Mouse (Mus musculus): ENCODE results near the gene Agbl5. TPM values are rescaled to one million over a fixed set of nuclear protein-coding genes. Genes with fewer than 3 reads are reported as not detected.

The Agbl5 gene
- total RNA-seq, 4 experiments from 2014 or later = 2.7 to 5.6 (median 3.2) TPM

GRCm38 (mm10) chr5:30950922-30951321, 62.4 kb downstream of the Agbl5 start:
- DNase-seq (ENCODE audit: low spot score in 2 of 2) = no peak

GRCm38 (mm10) chr5:30951706-30952105, 63.2 kb downstream of the Agbl5 start:
- DNase-seq (ENCODE audit: low spot score in 2 of 2) = no peak

- no peak for DNase-seq (ENCODE audit: low spot score in 2 of 2)
Measured at GRCm38 (mm10) chr5:30952551-30952950, 64.1 kb downstream of the Agbl5 start.

- DNase-seq (ENCODE audit: low spot score in 2 of 2) = no peak
Measured at GRCm38 (mm10) chr5:30954065-30954464, 65.6 kb downstream of the Agbl5 start.

- no peak for DNase-seq (ENCODE audit: low spot score in 2 of 2)
Measured at GRCm38 (mm10) chr5:30954556-30954955, 66.1 kb downstream of the Agbl5 start.

GRCm38 (mm10) chr5:30955751-30956150, 67.3 kb downstream of the Agbl5 start:
- no peak for DNase-seq (ENCODE audit: low spot score in 2 of 2)

Other genes starting within 250 kb of the Agbl5 start
- gene Slc35f6, start 240.8 kb upstream of the Agbl5 start, total RNA-seq (2022) = 10 to 100 TPM; 10.2 to 14.4 (median 12.4) TPM
- 1 to 10 TPM; 1.5 to 2.2 (median 1.6) TPM for gene Cenpa, start 221.9 kb upstream of the Agbl5 start, total RNA-seq (2022)
- gene Dpysl5, start 177.1 kb upstream of the Agbl5 start, total RNA-seq (2022) = 1 to 10 TPM in 3 of 4 experiments, under 1 TPM in 1; 0.97 to 1.6 (median 1.4) TPM
- 100 to 1,000 TPM in 1 of 4 experiments, 10 to 100 TPM in 3; 88.7 to 101 (median 92.6) TPM for gene Mapre3, start 74.1 kb upstream of the Agbl5 start, total RNA-seq (2022)
- gene Tmem214, start 20.7 kb upstream of the Agbl5 start, total RNA-seq (2022) = 10 to 100 TPM; 26.5 to 32.4 (median 29.7) TPM
- 100 to 1,000 TPM in 2 of 4 experiments, 10 to 100 TPM in 2; 96.6 to 117 (median 105) TPM for gene Ost4, start 19.1 kb downstream of the Agbl5 start, total RNA-seq (2022)
- 1 to 10 TPM; 1.7 to 3.0 (median 2.8) TPM for gene Emilin1, start 24.7 kb downstream of the Agbl5 start, total RNA-seq (2022)
- gene Khk, start 32.7 kb downstream of the Agbl5 start, total RNA-seq (2022) = 10 to 100 TPM; 35.7 to 40.5 (median 38.2) TPM
- 1 to 10 TPM; 2.2 to 4.9 (median 3.3) TPM for gene Cgref1, start 56.9 kb downstream of the Agbl5 start, total RNA-seq (2022)
- gene Preb, start 71.7 kb downstream of the Agbl5 start, total RNA-seq (2022) = 10 to 100 TPM; 70.1 to 75.2 (median 74.2) TPM
- gene Tcf23, start 80.0 kb downstream of the Agbl5 start, total RNA-seq (2022) = under 1 TPM; 0.07 to 0.24 (median 0.15) TPM
- 10 to 100 TPM; 41.9 to 51.2 (median 47.9) TPM for gene Atraid, start 159.6 kb downstream of the Agbl5 start, total RNA-seq (2022)
- gene Slc5a6, start 160.2 kb downstream of the Agbl5 start, total RNA-seq (2022) = 1 to 10 TPM; 6.1 to 7.9 (median 6.7) TPM
- gene Cad, start 166.1 kb downstream of the Agbl5 start, total RNA-seq (2022) = 10 to 100 TPM; 25.5 to 30.8 (median 27.9) TPM
- not detected for gene Dnajc5g, start 217.6 kb downstream of the Agbl5 start, total RNA-seq (2022)
- under 1 TPM in 2 of 4 experiments, not detected in 2; 0.18 to 0.24 TPM for gene Slc30a3, start 219.5 kb downstream of the Agbl5 start, total RNA-seq (2022)
- gene Trim54, start 228.0 kb downstream of the Agbl5 start, total RNA-seq (2022) = 100 to 1,000 TPM; 420 to 527 (median 441) TPM

All from gastrocnemius, adult 8-10 months (tissue).